Mouse (Mus musculus) liver, embryonic 12.5 days (tissue): ENCODE data around the gene Ptpn1. TPM values are rescaled to one million over a fixed set of nuclear protein-coding genes. Genes with fewer than 3 reads are reported as not detected.

ENCODE experiments used
- ATAC-seq: fragments of 200-750 bp; cut with Nextera tagmentation; 2 replicates; pipeline ENCODE4 v1.8.0; 2017; ENCODE audit warnings: moderate number of reproducible peaks, mild to moderate bottlenecking, moderate library complexity
- H3K27ac ChIP-seq: fragments of 300-500 bp; sonication (generic); 2 replicates; pipeline ENCODE4 v1.5.1; 2016; ENCODE audit warnings: mild to moderate bottlenecking
- H3K27me3 ChIP-seq: fragments of 300-500 bp; sonication (generic); replicated peaks from 2 replicates; pipeline ENCODE4 v1.6.1; 2016; ENCODE audit warnings: mild to moderate bottlenecking, moderate library complexity
- H3K36me3 ChIP-seq: fragments of 300-500 bp; sonication (generic); 2 replicates; pipeline ENCODE4 v1.6.1; 2016; ENCODE audit warnings: mild to moderate bottlenecking, moderate library complexity
- H3K4me1 ChIP-seq: fragments of 300-500 bp; sonication (generic); 2 replicates; pipeline ENCODE4 v1.6.1; 2016
- H3K4me2 ChIP-seq: fragments of 300-500 bp; sonication (generic); 2 replicates; pipeline ENCODE4 v1.6.1; 2016; ENCODE audit warnings: mild to moderate bottlenecking, moderate library complexity
- H3K4me3 ChIP-seq: fragments of 300-500 bp; sonication (generic); 2 replicates; pipeline ENCODE4 v1.5.1; 2016; ENCODE audit warnings: mild to moderate bottlenecking, moderate library complexity
- H3K9ac ChIP-seq: fragments of 300-500 bp; sonication (generic); 2 replicates; pipeline ENCODE4 v1.6.1; 2016; ENCODE audit warnings: mild to moderate bottlenecking, moderate library complexity
- H3K9me3 ChIP-seq: fragments of 300-500 bp; sonication (generic); replicated peaks from 2 replicates; pipeline ENCODE4 v1.6.1; 2016; ENCODE audit warnings: mild to moderate bottlenecking, moderate library complexity
- WGBS: fragments of 180-500 bp; shearing (Covaris S2); methylation state at CpG from one replicate; pipeline ENCODE4 v1.1.7; 2016; ENCODE audit not compliant: insufficient replicate concordance; 5-methylcytosine and 5-hydroxymethylcytosine counted together
- polyA plus RNA-seq: library from polyadenylated mRNA; unstranded; fragments of >200 nt; fragmentation: Nextera tagmentation; extraction: Ambion mirVana; gene quantifications from 2 replicates; pipeline ENCODE4 v1.2.1, GENCODE M21; 2016

Ptpn1 gene
- polyA plus RNA-seq, 1 experiment from 2014 or later = 38.4 TPM

GRCm38 (mm10) chr2:167963778-167964300, 32.0 kb downstream of the Ptpn1 start:
- peaks cover 58% of the 10 kb centered on the region for H3K36me3 ChIP-seq
- H3K4me3 ChIP-seq = no peak overlapping the region
- no peaks in the 10 kb centered on the region for H3K27me3 ChIP-seq
- H3K4me1 ChIP-seq = peaks cover 26% of the 10 kb centered on the region
- H3K4me2 ChIP-seq = no peak overlapping the region
- H3K27ac ChIP-seq = no peak overlapping the region
- H3K9me3 ChIP-seq = no peaks in the 10 kb centered on the region
- WGBS = 75% methylated on average over 9 of the region's 9 CpGs
- H3K9ac ChIP-seq = no peak overlapping the region
- ATAC-seq = no peak

- no peak overlapping the region for H3K27ac ChIP-seq
- 72% methylated on average over 9 of the region's 9 CpGs for WGBS
- H3K27me3 ChIP-seq = no peaks in the 10 kb centered on the region
- no peak overlapping the region; the same call in 1 of the 2 replicates for H3K9ac ChIP-seq
- H3K4me1 ChIP-seq = peaks cover 21% of the 10 kb centered on the region
- H3K9me3 ChIP-seq = no peaks in the 10 kb centered on the region
- no peak for ATAC-seq
- H3K4me3 ChIP-seq = no peak overlapping the region
- H3K4me2 ChIP-seq = no peak overlapping the region
- peaks cover 63% of the 10 kb centered on the region for H3K36me3 ChIP-seq
Measured at GRCm38 (mm10) chr2:167964320-167964719, 32.5 kb downstream of the Ptpn1 start.

GRCm38 (mm10) chr2:167965911-167966310, 34.1 kb downstream of the Ptpn1 start:
- no peak overlapping the region for H3K4me2 ChIP-seq
- 80% methylated on average over 3 of the region's 3 CpGs for WGBS
- no peaks in the 10 kb centered on the region for H3K27me3 ChIP-seq
- peaks cover 78% of the 10 kb centered on the region for H3K36me3 ChIP-seq
- H3K9me3 ChIP-seq = no peaks in the 10 kb centered on the region
- H3K9ac ChIP-seq = no peak overlapping the region
- H3K4me1 ChIP-seq = peaks cover 6% of the 10 kb centered on the region
- no peak for ATAC-seq
- H3K4me3 ChIP-seq = no peak overlapping the region
- H3K27ac ChIP-seq = no peak overlapping the region

GRCm38 (mm10) chr2:167968504-167968903, 36.6 kb downstream of the Ptpn1 start:
- H3K4me1 ChIP-seq = peaks cover 20% of the 10 kb centered on the region
- H3K9me3 ChIP-seq = no peaks in the 10 kb centered on the region
- 85% methylated on average over 7 of the region's 7 CpGs for WGBS
- H3K4me3 ChIP-seq = no peak overlapping the region
- no peak for ATAC-seq
- H3K36me3 ChIP-seq = peaks cover 96% of the 10 kb centered on the region
- H3K27ac ChIP-seq = no peak overlapping the region
- H3K9ac ChIP-seq = no peak overlapping the region
- H3K27me3 ChIP-seq = no peaks in the 10 kb centered on the region
- H3K4me2 ChIP-seq = no peak overlapping the region

GRCm38 (mm10) chr2:167969851-167970541, 38.1 kb downstream of the Ptpn1 start:
- no peak overlapping the region for H3K9ac ChIP-seq
- H3K27me3 ChIP-seq = no peaks in the 10 kb centered on the region
- no peak for ATAC-seq
- H3K4me1 ChIP-seq = peaks cover 25% of the 10 kb centered on the region
- peaks cover 97% of the 10 kb centered on the region for H3K36me3 ChIP-seq
- H3K9me3 ChIP-seq = no peaks in the 10 kb centered on the region
- H3K27ac ChIP-seq = no peak overlapping the region
- WGBS = 81% methylated on average over 10 of the region's 10 CpGs
- H3K4me3 ChIP-seq = no peak overlapping the region
- H3K4me2 ChIP-seq = no peak overlapping the region

GRCm38 (mm10) chr2:167972146-167972545, 40.3 kb downstream of the Ptpn1 start:
- Histone ChIP-seq H3K27ac (peak overlapping the region; percentile 3; the same call in 1 of the 2 replicates), H3K36me3 (peaks cover 97% of the 10 kb centered on the region)

GRCm38 (mm10) chr2:167972809-167973208, 41.0 kb downstream of the Ptpn1 start:
- Histone ChIP-seq H3K9me3 (no peaks in the 10 kb centered on the region), H3K4me3 (no peak overlapping the region), H3K36me3 (peaks cover 97% of the 10 kb centered on the region), H3K9ac (no peak overlapping the region), H3K4me2 (no peak overlapping the region), H3K4me1 (peaks cover 35% of the 10 kb centered on the region), H3K27ac (peak overlapping the region; percentile 3; the same call in 1 of the 2 replicates), H3K27me3 (no peaks in the 10 kb centered on the region)
- no peak for ATAC-seq
- 15% methylated on average over 1 of the region's 1 CpGs for WGBS

More at GRCm38 (mm10) chr2:167972146-167972545, 40.3 kb downstream of the Ptpn1 start:
- H3K4me2 ChIP-seq = no peak overlapping the region
- 56% methylated on average over 4 of the region's 5 CpGs for WGBS
- H3K4me3 ChIP-seq = no peak overlapping the region
- ATAC-seq = no peak
- H3K27me3 ChIP-seq = no peaks in the 10 kb centered on the region
- H3K9me3 ChIP-seq = no peaks in the 10 kb centered on the region
- H3K9ac ChIP-seq = no peak overlapping the region
- H3K4me1 ChIP-seq = peaks cover 29% of the 10 kb centered on the region

- Histone ChIP-seq H3K9ac (no peak overlapping the region), H3K36me3 (peaks cover 80% of the 10 kb centered on the region), H3K4me3 (no peak overlapping the region), H3K27ac (no peak overlapping the region), H3K27me3 (no peaks in the 10 kb centered on the region), H3K4me1 (peaks cover 39% of the 10 kb centered on the region), H3K9me3 (no peaks in the 10 kb centered on the region), H3K4me2 (no peak overlapping the region)
- WGBS = 62% methylated on average over 12 of the region's 12 CpGs
- ATAC-seq = no peak
Measured at GRCm38 (mm10) chr2:167975746-167976145, 43.9 kb downstream of the Ptpn1 start.

- Histone ChIP-seq H3K27me3 (no peaks in the 10 kb centered on the region), H3K9ac (no peak overlapping the region), H3K4me1 (peaks cover 26% of the 10 kb centered on the region), H3K4me3 (no peak overlapping the region), H3K27ac (peak overlapping the region; percentile 61), H3K4me2 (no peak overlapping the region), H3K36me3 (peaks cover 59% of the 10 kb centered on the region), H3K9me3 (no peaks in the 10 kb centered on the region)
- no peak for ATAC-seq
- 78% methylated on average over 10 of the region's 10 CpGs for WGBS
Measured at GRCm38 (mm10) chr2:167978271-167978670, 46.4 kb downstream of the Ptpn1 start.

- no peak overlapping the region for H3K4me3 ChIP-seq
- WGBS = 73% methylated on average over 10 of the region's 10 CpGs
- no peak for ATAC-seq
Measured at GRCm38 (mm10) chr2:167980391-167980790, 48.5 kb downstream of the Ptpn1 start.

GRCm38 (mm10) chr2:167982646-167983045, 50.8 kb downstream of the Ptpn1 start:
- Histone ChIP-seq H3K27ac (no peak overlapping the region), H3K9me3 (no peaks in the 10 kb centered on the region), H3K4me1 (peaks cover 21% of the 10 kb centered on the region), H3K27me3 (0 out of 2 replicates have a peak, but pooled peaks cover 7% of the 10 kb centered on the region), H3K4me2 (no peak overlapping the region), H3K36me3 (peaks cover 16% of the 10 kb centered on the region), H3K4me3 (no peak overlapping the region), H3K9ac (no peak overlapping the region)
- WGBS = 56% methylated on average over 9 of the region's 9 CpGs
- ATAC-seq = peak; percentile 36; the same call in 1 of the 2 replicates

More at GRCm38 (mm10) chr2:167980391-167980790, 48.5 kb downstream of the Ptpn1 start:
- Histone ChIP-seq H3K9me3 (no peaks in the 10 kb centered on the region), H3K27me3 (0 out of 2 replicates have a peak, but pooled peaks cover 5% of the 10 kb centered on the region), H3K27ac (no peak overlapping the region), H3K4me2 (no peak overlapping the region), H3K9ac (no peak overlapping the region), H3K4me1 (peaks cover 15% of the 10 kb centered on the region; the same call in 1 of the 2 replicates), H3K36me3 (peaks cover 38% of the 10 kb centered on the region)

- Histone ChIP-seq H3K36me3 (peaks cover 7% of the 10 kb centered on the region), H3K9me3 (no peaks in the 10 kb centered on the region), H3K27me3 (peaks cover 7% of the 10 kb centered on the region; the same call in 1 of the 2 replicates), H3K9ac (no peak overlapping the region), H3K4me2 (no peak overlapping the region), H3K4me3 (no peak overlapping the region), H3K4me1 (peaks cover 23% of the 10 kb centered on the region), H3K27ac (no peak overlapping the region)
- ATAC-seq = no peak
- 77% methylated on average over 5 of the region's 5 CpGs for WGBS
Measured at GRCm38 (mm10) chr2:167984371-167984770, 52.5 kb downstream of the Ptpn1 start.
